Mouse (Mus musculus) ES-E14 (cell line): ENCODE measurements around the gene Foxn3. TPM values are rescaled to one million over a fixed set of nuclear protein-coding genes. Genes with fewer than 3 reads are reported as not detected.

Experiments used
- DNase-seq: peaks from one replicate; pipeline ENCODE4 v3.0.0-alpha.2; 2013; ENCODE audit warnings: low read depth, low spot score
- H3K27ac ChIP-seq: 2 replicates; pipeline ENCODE4 v1.5.1; 2012; ENCODE audit warnings: low read depth, mild to moderate bottlenecking, low read length, moderate library complexity, mixed read lengths; ENCODE audit not compliant: poor library complexity, insufficient read depth, severe bottlenecking
- H3K36me3 ChIP-seq: 2 replicates; pipeline ENCODE4 v1.6.1; 2012; ENCODE audit warnings: mild to moderate bottlenecking, low read length, moderate library complexity, mixed read lengths; ENCODE audit not compliant: control insufficient read depth, poor library complexity, insufficient read depth, severe bottlenecking
- H3K4me1 ChIP-seq, 2 experiments: fragments of 150-350 bp in 1 of 2; sonication (generic) in 1 of 2; 2 replicates each; pipeline ENCODE4 v1.6.1; 2012; ENCODE audit warnings: low read length in 2 of 2, mild to moderate bottlenecking in 1 of 2, mixed read lengths in 1 of 2; ENCODE audit not compliant: control insufficient read depth in 2 of 2, insufficient read depth in 2 of 2, poor library complexity in 1 of 2
- H3K4me3 ChIP-seq, 2 experiments: fragments of 150-350 bp in 1 of 2; sonication (generic) in 1 of 2; 2 replicates each; pipeline ENCODE4 v1.5.1; 2012; ENCODE audit warnings: low read length in 2 of 2, low read depth in 1 of 2, mild to moderate bottlenecking in 1 of 2, mixed read lengths in 1 of 2; ENCODE audit not compliant: insufficient read depth in 1 of 2, poor library complexity in 1 of 2, severe bottlenecking in 1 of 2
- H3K9ac ChIP-seq: 2 replicates; pipeline ENCODE4 v1.6.1; 2012; ENCODE audit warnings: low read depth, mild to moderate bottlenecking, low read length, mixed read lengths; ENCODE audit not compliant: poor library complexity, insufficient read depth, severe bottlenecking
- H3K9me3 ChIP-seq: fragments of 150-350 bp; sonication (generic); 2 replicates; pipeline ENCODE4 v1.6.1; 2012; ENCODE audit warnings: low read depth, mild to moderate bottlenecking, low read length; ENCODE audit not compliant: control insufficient read depth, insufficient read depth
- CHD2 ChIP-seq: IDR thresholded peaks from 2 replicates; pipeline ENCODE4 v1.6.1; 2014; ENCODE audit warnings: mild to moderate bottlenecking, low read depth, low read length, inconsistent platforms
- HCFC1 ChIP-seq: IDR thresholded peaks from 2 replicates; pipeline ENCODE4 v1.6.1; 2012; ENCODE audit warnings: low read length, inconsistent platforms, borderline replicate concordance; ENCODE audit not compliant: insufficient read depth
- MAFK ChIP-seq: IDR thresholded peaks from 2 replicates; pipeline ENCODE4 v1.6.1; 2014; ENCODE audit warnings: mild to moderate bottlenecking, low read depth, low read length, inconsistent platforms; ENCODE audit not compliant: insufficient read depth
- ZC3H11A ChIP-seq: IDR thresholded peaks from 2 replicates; pipeline ENCODE4 v1.6.1; 2012; ENCODE audit warnings: low read depth, mild to moderate bottlenecking, inconsistent platforms, low read length, borderline replicate concordance
- ZNF384 ChIP-seq: IDR thresholded peaks from 2 replicates; pipeline ENCODE4 v1.6.1; 2012; ENCODE audit warnings: low read depth, low read length, inconsistent platforms
- in situ Hi-C, 2 experiments: fragments of 600-800 bp; cut with MboI; formaldehyde crosslinking; loops; one replicate each; pipeline ENCODE4 v1.15.1; 2025; ENCODE audit warnings: low sequenced_read_pairs in 2 of 2, inconsistent platforms in 1 of 2; ENCODE audit not compliant: unreplicated experiment in 2 of 2
- total RNA-seq: library from RNA; depleted of rRNA; stranded (reverse); fragments of 300-350 nt; gene quantifications from 2 replicates; pipeline ENCODE4 v1.2.3, GENCODE M21; 2012

Foxn3 gene
- total RNA-seq, 1 experiment: 34.6 TPM

DNA sequence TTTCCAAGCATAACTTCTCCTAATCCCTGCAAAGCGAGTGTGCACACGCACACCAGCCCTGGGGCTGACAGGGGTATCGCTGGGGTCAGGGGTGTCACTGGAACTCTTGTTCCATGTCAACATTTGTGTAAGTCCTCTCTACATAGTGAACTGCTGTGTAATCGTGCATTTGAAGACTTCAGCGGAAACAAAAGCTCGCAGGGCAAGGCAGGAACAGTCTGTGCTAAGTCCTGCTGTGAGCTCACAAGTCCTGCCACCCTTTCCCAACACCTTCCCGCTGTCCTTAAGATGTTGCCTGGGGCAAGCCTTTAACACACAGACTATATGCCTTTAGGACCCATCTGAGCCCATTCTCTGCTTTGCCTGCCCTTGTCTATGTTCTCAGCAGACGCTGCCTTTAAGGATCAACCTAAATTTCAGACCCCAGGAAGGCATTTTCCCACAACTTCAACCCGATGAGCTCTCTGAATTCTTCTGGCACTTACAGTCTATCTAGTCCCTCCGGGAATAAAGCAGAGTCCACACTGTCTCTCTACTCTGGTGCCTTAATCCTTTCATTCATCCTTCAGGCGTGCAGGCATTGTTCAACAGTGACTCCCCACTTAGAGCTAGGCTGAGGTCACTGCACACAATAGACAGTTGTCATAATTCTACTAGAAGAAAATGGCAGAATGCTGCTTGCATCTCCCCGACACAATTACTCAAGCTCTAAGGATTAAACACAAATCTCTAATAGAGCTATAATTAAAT, 264.4 kb downstream of the Foxn3 start:
- no peak overlapping the region for H3K9ac ChIP-seq
- DNase-seq: no peak
- no peaks in the 10 kb centered on the region for H3K9me3 ChIP-seq
- H3K27ac ChIP-seq: no peak overlapping the region
- H3K4me3 ChIP-seq: no peak overlapping the region
- H3K4me1 ChIP-seq: peaks cover 5 to 18% of the 10 kb centered on the region in 2 experiments
- in situ Hi-C loops: no loop called here
- H3K36me3 ChIP-seq: no peaks in the 10 kb centered on the region; the same call in 1 of the 2 replicates
- TF ChIP-seq CHD2 (no peak), MAFK (no peak), ZNF384 (no peak), ZC3H11A (no peak), HCFC1 (no peak)

DNA sequence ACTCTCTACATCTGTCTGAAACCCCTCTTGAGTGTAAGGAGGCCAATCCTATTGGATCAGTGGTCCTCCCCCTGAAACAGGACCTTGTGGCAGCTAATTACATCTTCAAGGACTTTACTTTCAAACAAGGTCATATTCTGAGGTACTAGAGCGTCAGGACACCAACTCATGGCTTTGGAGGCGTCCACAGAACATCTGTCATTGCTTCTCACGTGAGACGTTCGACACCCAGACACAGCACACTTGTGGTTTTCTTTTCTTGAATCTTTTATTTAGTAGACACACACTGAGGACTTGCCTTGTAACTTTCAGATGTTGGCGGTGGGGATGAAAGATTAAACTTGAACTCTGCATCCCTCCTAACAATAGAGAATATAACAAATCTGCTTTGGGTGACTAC, 265.1 kb downstream of the Foxn3 start:
- no peak overlapping the region for H3K4me3 ChIP-seq
- DNase-seq: no peak
- in situ Hi-C loops: no loop called here
- no peaks in the 10 kb centered on the region for H3K9me3 ChIP-seq
- H3K9ac ChIP-seq: no peak overlapping the region
- peaks cover 5 to 18% of the 10 kb centered on the region in 2 experiments for H3K4me1 ChIP-seq
- TF ChIP-seq HCFC1 (no peak), MAFK (no peak), CHD2 (no peak), ZNF384 (no peak), ZC3H11A (no peak)
- no peak overlapping the region for H3K27ac ChIP-seq
- H3K36me3 ChIP-seq: no peaks in the 10 kb centered on the region; the same call in 1 of the 2 replicates

DNA sequence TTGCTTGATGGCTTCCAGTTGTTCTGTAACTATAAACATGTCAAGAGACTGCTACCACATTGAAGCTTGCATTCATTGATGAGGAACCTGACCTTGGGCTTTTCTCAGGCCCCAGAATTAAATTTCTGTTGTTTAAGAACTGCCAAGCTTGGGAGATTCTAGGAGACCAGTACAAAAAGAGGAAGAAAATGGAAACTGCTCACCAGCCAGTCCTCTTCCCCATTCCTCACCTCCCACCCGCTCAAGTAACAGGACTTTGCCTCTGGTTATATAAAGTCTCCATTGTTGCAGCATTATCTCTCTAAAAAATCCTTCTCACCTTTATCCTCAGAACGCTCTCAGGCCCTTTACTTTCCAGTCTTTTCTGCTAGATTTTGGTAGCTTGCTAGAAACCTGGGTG, 265.6 kb downstream of the Foxn3 start:
- in situ Hi-C loops: no loop called here
- no peak for TF ChIP-seq MAFK
- no peak for TF ChIP-seq CHD2
- no peak for TF ChIP-seq ZC3H11A
- no peak for TF ChIP-seq HCFC1
- TF ChIP-seq ZNF384: no peak
- H3K9me3 ChIP-seq: no peaks in the 10 kb centered on the region
- no peak overlapping the region for H3K4me3 ChIP-seq
- H3K27ac ChIP-seq: no peak overlapping the region
- no peak for DNase-seq
- no peak overlapping the region for H3K9ac ChIP-seq
- no peaks in the 10 kb centered on the region; the same call in 1 of the 2 replicates for H3K36me3 ChIP-seq
- peaks cover 5 to 18% of the 10 kb centered on the region in 2 experiments for H3K4me1 ChIP-seq

- DNase-seq: no peak
- peaks cover 4% of the 10 kb centered on the region; the same call in 1 of the 2 replicates for H3K36me3 ChIP-seq
- TF ChIP-seq MAFK (no peak), CHD2 (no peak), ZC3H11A (no peak), ZNF384 (no peak), HCFC1 (no peak)
- H3K9me3 ChIP-seq: no peaks in the 10 kb centered on the region
- in situ Hi-C loops: no loop called here
- no peak overlapping the region for H3K9ac ChIP-seq
- H3K4me1 ChIP-seq: peaks cover 0 to 4% of the 10 kb centered on the region in 2 experiments; a peak in 2 of 4 replicates
- no peak overlapping the region for H3K27ac ChIP-seq
- no peak overlapping the region for H3K4me3 ChIP-seq
These were observed 269.9 kb downstream of the Foxn3 start for GRCm38 (mm10) chr12:99293532-99293931.
